Mouse (Mus musculus): ENCODE data around the gene Atp6v0d1.

The Atp6v0d1 gene

GRCm38 (mm10) chr8:105504617-105505016 lies 61.2 kb downstream of the Atp6v0d1 start:
- DNase-seq (ENCODE audit: low spot score in 2 of 2), result no peak

GRCm38 (mm10) chr8:105499787-105500186 lies 66.1 kb downstream of the Atp6v0d1 start:
- DNase-seq (ENCODE audit: low spot score in 2 of 2), result no peak

GRCm38 (mm10) chr8:105496439-105497180 lies 69.2 kb downstream of the Atp6v0d1 start, which contains the start of gene Zdhhc1:
Zdhhc1 (minus strand) TSS chr8:105496902.
- DNase-seq (ENCODE audit: low spot score in 2 of 2), result peak; percentile 62 to 81

GRCm38 (mm10) chr8:105495350-105496302 lies 70.2 kb downstream of the Atp6v0d1 start:
- no peak for DNase-seq (ENCODE audit: low spot score in 2 of 2)

- no peak for DNase-seq (ENCODE audit: low spot score in 2 of 2)
Observed at GRCm38 (mm10) chr8:105494566-105494965, 71.3 kb downstream of the Atp6v0d1 start.

- no peak for DNase-seq (ENCODE audit: low spot score in 2 of 2)
Observed at GRCm38 (mm10) chr8:105493495-105493894, 72.4 kb downstream of the Atp6v0d1 start.

GRCm38 (mm10) chr8:105489281-105489680 lies 76.6 kb downstream of the Atp6v0d1 start:
- no peak for DNase-seq (ENCODE audit: low spot score in 2 of 2)

- DNase-seq (ENCODE audit: low spot score in 2 of 2), result no peak
Observed at GRCm38 (mm10) chr8:105488082-105488481, 77.8 kb downstream of the Atp6v0d1 start.

- DNase-seq (ENCODE audit: low spot score in 2 of 2), result peak in 1 of 2 experiments; percentile 30
Observed at GRCm38 (mm10) chr8:105484392-105484791, 81.5 kb downstream of the Atp6v0d1 start.

- DNase-seq (ENCODE audit: low spot score in 2 of 2), result no peak
Observed at GRCm38 (mm10) chr8:105484030-105484368, 81.8 kb downstream of the Atp6v0d1 start.

GRCm38 (mm10) chr8:105483212-105484029 lies 82.4 kb downstream of the Atp6v0d1 start:
- no peak for DNase-seq (ENCODE audit: low spot score in 2 of 2)

GRCm38 (mm10) chr8:105482123-105482522 lies 83.7 kb downstream of the Atp6v0d1 start:
- DNase-seq (ENCODE audit: low spot score in 2 of 2), result no peak

GRCm38 (mm10) chr8:105481453-105481852 lies 84.4 kb downstream of the Atp6v0d1 start:
- DNase-seq (ENCODE audit: low spot score in 2 of 2), result peak in 1 of 2 experiments; percentile 39

GRCm38 (mm10) chr8:105481013-105481412 lies 84.8 kb downstream of the Atp6v0d1 start:
- DNase-seq (ENCODE audit: low spot score in 2 of 2), result no peak

GRCm38 (mm10) chr8:105477792-105478191 lies 88.1 kb downstream of the Atp6v0d1 start:
- DNase-seq (ENCODE audit: low spot score in 2 of 2), result no peak

GRCm38 (mm10) chr8:105476628-105477413 lies 89.0 kb downstream of the Atp6v0d1 start:
- peak; percentile 31 to 40 for DNase-seq (ENCODE audit: low spot score in 2 of 2)

GRCm38 (mm10) chr8:105476161-105476560 lies 89.7 kb downstream of the Atp6v0d1 start:
- DNase-seq (ENCODE audit: low spot score in 2 of 2), result no peak

- DNase-seq (ENCODE audit: low spot score in 2 of 2), result no peak
Observed at GRCm38 (mm10) chr8:105475742-105476141, 90.1 kb downstream of the Atp6v0d1 start.

- no peak for DNase-seq (ENCODE audit: low spot score in 2 of 2)
Observed at GRCm38 (mm10) chr8:105475254-105475653, 90.6 kb downstream of the Atp6v0d1 start.

GRCm38 (mm10) chr8:105474680-105475079 lies 91.2 kb downstream of the Atp6v0d1 start:
- no peak for DNase-seq (ENCODE audit: low spot score in 2 of 2)

Data from spleen, postnatal 14 days (tissue).